Mouse (Mus musculus) spleen, adult 2 months (tissue): ENCODE measurements around the gene Gm5134.

ENCODE experiments used
- CTCF ChIP-seq: fragments of 200-500 bp; IDR thresholded peaks from 2 replicates; pipeline ENCODE4 v1.5.1; 2011; ENCODE audit warnings: mild to moderate bottlenecking, inconsistent platforms; ENCODE audit not compliant: insufficient read depth, insufficient read length, insufficient replicate concordance; ENCODE audit errors: extremely low read depth
- POLR2A ChIP-seq: fragments of 200-500 bp; IDR thresholded peaks from 2 replicates; pipeline ENCODE4 v1.6.1; 2011; ENCODE audit warnings: low read depth, low read length, inconsistent platforms

- TF ChIP-seq POLR2A (no peak), CTCF (no peak)
Measured at GRCm38 (mm10) chr10:76021728-76022127, 67.4 kb downstream of the Gm5134 start.
